Mouse (Mus musculus): ENCODE data around the gene Eif2b2.

Gene Eif2b2

GRCm38 (mm10) chr12:85219236-85219904, at the start of gene Eif2b2:
Eif2b2 (plus strand) TSS chr12:85219481.
- peak; percentile 96 to 97 for DNase-seq (ENCODE audit: low spot score in 2 of 2)

- no peak for DNase-seq (ENCODE audit: low spot score in 2 of 2)
These were observed 49.4 kb upstream of the Eif2b2 start for GRCm38 (mm10) chr12:85169877-85170276.

GRCm38 (mm10) chr12:85170284-85170947, 48.9 kb upstream of the Eif2b2 start:
- DNase-seq (ENCODE audit: low spot score in 2 of 2) = no peak

- no peak for DNase-seq (ENCODE audit: low spot score in 2 of 2)
These were observed 48.4 kb upstream of the Eif2b2 start for GRCm38 (mm10) chr12:85170948-85171307.

GRCm38 (mm10) chr12:85174016-85174415, 45.3 kb upstream of the Eif2b2 start:
- DNase-seq (ENCODE audit: low spot score in 2 of 2) = no peak

- no peak for DNase-seq (ENCODE audit: low spot score in 2 of 2)
These were observed 44.1 kb upstream of the Eif2b2 start for GRCm38 (mm10) chr12:85175087-85175675.

GRCm38 (mm10) chr12:85175926-85176845, 43.1 kb upstream of the Eif2b2 start:
- no peak for DNase-seq (ENCODE audit: low spot score in 2 of 2)

- no peak for DNase-seq (ENCODE audit: low spot score in 2 of 2)
These were observed 42.3 kb upstream of the Eif2b2 start for GRCm38 (mm10) chr12:85176846-85177523.

GRCm38 (mm10) chr12:85177740-85178239, 41.5 kb upstream of the Eif2b2 start, which contains the start of gene Pgf:
Pgf (minus strand) TSS chr12:85177790.
- DNase-seq (ENCODE audit: low spot score in 2 of 2) = no peak

- DNase-seq (ENCODE audit: low spot score in 2 of 2) = no peak
These were observed 41.0 kb upstream of the Eif2b2 start for GRCm38 (mm10) chr12:85178294-85178693.

- no peak for DNase-seq (ENCODE audit: low spot score in 2 of 2)
These were observed 37.6 kb upstream of the Eif2b2 start for GRCm38 (mm10) chr12:85181475-85182344.

GRCm38 (mm10) chr12:85182345-85182643, 37.0 kb upstream of the Eif2b2 start:
- no peak for DNase-seq (ENCODE audit: low spot score in 2 of 2)

- DNase-seq (ENCODE audit: low spot score in 2 of 2) = no peak
These were observed 36.4 kb upstream of the Eif2b2 start for GRCm38 (mm10) chr12:85182898-85183297.

GRCm38 (mm10) chr12:85184118-85184517, 35.2 kb upstream of the Eif2b2 start:
- DNase-seq (ENCODE audit: low spot score in 2 of 2) = no peak

GRCm38 (mm10) chr12:85185810-85186209, 33.5 kb upstream of the Eif2b2 start:
- DNase-seq (ENCODE audit: low spot score in 2 of 2) = no peak

- no peak for DNase-seq (ENCODE audit: low spot score in 2 of 2)
These were observed 32.9 kb upstream of the Eif2b2 start for GRCm38 (mm10) chr12:85186361-85186760.

GRCm38 (mm10) chr12:85190290-85190689, 29.0 kb upstream of the Eif2b2 start:
- DNase-seq (ENCODE audit: low spot score in 2 of 2) = no peak

- DNase-seq (ENCODE audit: low spot score in 2 of 2) = no peak
These were observed 26.7 kb upstream of the Eif2b2 start for GRCm38 (mm10) chr12:85192461-85193108.

- no peak for DNase-seq (ENCODE audit: low spot score in 2 of 2)
These were observed 26.1 kb upstream of the Eif2b2 start for GRCm38 (mm10) chr12:85193146-85193545.

All from frontal cortex, postnatal 14 days (tissue).